Mouse (Mus musculus) megakaryocyte, embryonic 14.5 days (primary cell): ENCODE data around the gene Babam2.

Source experiments
- FLI1 ChIP-seq: IDR thresholded peaks from 2 replicates; pipeline ENCODE4 v1.6.1; 2012; ENCODE audit warnings: low read length, inconsistent platforms, mixed read lengths
- GATA1 ChIP-seq: IDR thresholded peaks from 3 replicates; pipeline ENCODE4 v1.6.1; 2012; ENCODE audit warnings: mixed read lengths, low read length, inconsistent platforms, borderline replicate concordance

GRCm38 (mm10) chr5:31963352-31963751, 265.9 kb downstream of the Babam2 start:
- TF ChIP-seq GATA1 (no peak), FLI1 (no peak)
